Mouse (Mus musculus) megakaryocyte, embryonic 14.5 days (primary cell): ENCODE measurements around the gene Anp32b.

Experiments
- FLI1 ChIP-seq: IDR thresholded peaks from 2 replicates; pipeline ENCODE4 v1.6.1; 2012; ENCODE audit warnings: low read length, inconsistent platforms, mixed read lengths
- GATA1 ChIP-seq: IDR thresholded peaks from 3 replicates; pipeline ENCODE4 v1.6.1; 2012; ENCODE audit warnings: mixed read lengths, low read length, inconsistent platforms, borderline replicate concordance

DNA sequence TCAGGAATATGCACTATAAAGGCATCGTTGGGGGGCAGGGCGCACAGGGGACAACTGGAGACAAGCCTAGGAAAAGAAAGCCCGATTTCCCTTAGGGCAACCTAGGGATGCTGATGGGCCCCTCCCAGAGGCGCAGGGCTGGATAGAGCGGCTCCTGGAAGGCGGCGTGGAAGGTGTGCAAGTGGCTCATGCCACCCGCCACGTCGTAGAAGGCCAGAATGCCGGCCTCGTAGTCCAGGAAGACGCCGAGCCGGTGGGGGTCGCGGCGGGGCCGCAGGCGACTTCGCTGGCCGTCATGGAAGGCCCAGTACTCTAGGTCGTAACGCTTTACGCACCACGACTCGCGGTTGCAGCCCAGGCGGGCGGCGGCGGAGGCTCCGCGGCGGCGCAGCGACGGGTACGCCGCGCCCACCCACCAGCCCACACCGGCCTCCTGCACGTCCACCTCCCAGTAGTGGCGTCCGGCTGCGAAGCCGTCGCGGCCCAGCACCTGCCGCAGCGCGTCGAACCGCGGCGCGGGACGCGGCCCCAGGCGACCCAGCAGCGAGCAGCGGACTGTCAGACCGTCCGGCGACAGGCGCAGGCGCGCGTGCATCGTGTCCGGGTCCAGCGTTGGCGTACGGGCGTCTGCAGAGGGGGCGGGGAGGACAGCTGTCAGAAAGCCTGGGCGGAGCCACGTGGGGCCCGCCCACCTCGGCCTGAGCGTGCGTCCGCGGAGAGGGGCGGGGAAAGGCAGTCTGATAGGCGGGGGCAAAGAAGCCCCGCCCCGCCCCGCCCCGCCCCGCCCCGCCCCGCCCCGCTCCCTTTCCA is 56.3 kb downstream of the Anp32b start:
- TF ChIP-seq GATA1 (no peak), FLI1 (no peak)
